Mouse (Mus musculus): ENCODE data around the gene Gm732.

Gm732 gene

DNA sequence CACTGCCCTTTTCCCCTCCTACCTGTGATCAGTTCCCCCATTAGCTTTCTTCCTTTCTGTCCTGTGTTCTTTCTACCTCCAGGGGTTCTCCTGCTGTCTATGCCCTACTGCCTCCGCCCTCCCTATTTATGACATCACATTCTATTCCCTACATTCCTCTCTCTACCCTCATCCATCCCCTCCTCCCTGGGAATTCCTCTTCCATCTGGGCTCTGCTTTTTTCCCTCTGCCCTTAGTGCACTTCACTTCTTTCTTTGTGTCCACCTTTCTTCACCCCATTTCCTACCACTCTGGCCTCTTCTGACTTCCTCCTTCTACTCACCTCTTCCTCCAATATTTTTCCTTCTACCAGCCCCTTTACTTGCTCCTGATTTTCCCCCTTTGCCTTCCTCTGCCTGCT, at the start of gene Gm732:
Gene Gm732, minus strand, starts transcription at position 101 of the 400 bp plus-strand sequence.
- WGBS = 87% methylated on average over 1 of the region's 1 CpGs
